Mouse (Mus musculus): ENCODE data around the gene Taf5l.

DNA sequence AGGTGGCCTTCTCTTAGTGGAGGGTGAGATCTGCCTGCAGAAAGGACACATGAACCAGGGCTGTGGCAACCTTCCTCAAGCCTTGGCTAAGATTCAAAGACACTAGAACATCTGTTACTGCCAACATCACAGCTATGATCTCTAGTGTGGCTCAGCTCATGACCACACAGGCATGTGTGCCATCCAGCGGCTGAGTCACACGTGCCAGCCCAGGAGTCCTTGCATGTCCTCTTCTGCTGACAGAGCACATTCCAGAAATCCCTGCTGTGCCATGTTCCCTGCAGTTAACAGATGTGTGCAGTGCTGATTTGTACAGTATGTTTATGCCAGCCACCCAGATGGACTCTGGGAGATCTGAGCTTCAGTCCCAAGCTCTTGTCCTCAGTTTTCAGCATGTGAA is 21.6 kb downstream of the Taf5l start:
- no peak for TF ChIP-seq POLR2A (IDR thresholded peaks at IDR 0.05; ENCODE audit: borderline replicate concordance, insufficient read depth, low read length)
- TF ChIP-seq CTCF (IDR thresholded peaks at IDR 0.05; ENCODE audit: borderline replicate concordance, insufficient read depth, low read depth, low read length) = no peak
